Mouse (Mus musculus) embryonic facial prominence, embryonic 10.5 days (tissue): ENCODE measurements around the gene St3gal4. TPM values are rescaled to one million over a fixed set of nuclear protein-coding genes. Genes with fewer than 3 reads are reported as not detected.
"Not testable (repeated sequence)": the region's sequence is repeated elsewhere in the genome, so short reads cannot be mapped to it uniquely, and the experiment has no call there.

Source experiments
- DNase-seq: peaks from one replicate; pipeline ENCODE4 v3.0.0-alpha.2; 2017; ENCODE audit warnings: low spot score
- H3K27ac ChIP-seq: fragments of 300-500 bp; sonication (generic); replicated peaks from 2 replicates; pipeline ENCODE4 v1.5.1; 2016; ENCODE audit warnings: mild to moderate bottlenecking
- H3K27me3 ChIP-seq: fragments of 300-500 bp; sonication (generic); replicated peaks from 2 replicates; pipeline ENCODE4 v1.6.1; 2016; ENCODE audit warnings: low read depth, mild to moderate bottlenecking; ENCODE audit not compliant: poor library complexity, severe bottlenecking
- H3K36me3 ChIP-seq: fragments of 300-500 bp; sonication (generic); replicated peaks from 2 replicates; pipeline ENCODE4 v1.6.1; 2016; ENCODE audit warnings: mild to moderate bottlenecking, moderate library complexity
- H3K4me1 ChIP-seq: fragments of 300-500 bp; sonication (generic); 2 replicates; pipeline ENCODE4 v1.6.1; 2016
- H3K4me3 ChIP-seq: fragments of 300-500 bp; sonication (generic); 2 replicates; pipeline ENCODE4 v1.5.1; 2016; ENCODE audit warnings: mild to moderate bottlenecking, moderate library complexity
- H3K9me3 ChIP-seq: fragments of 300-500 bp; sonication (generic); 2 replicates; pipeline ENCODE4 v1.6.1; 2016; ENCODE audit warnings: mild to moderate bottlenecking
- WGBS: fragments of 180-500 bp; shearing (Covaris S2); methylation state at CpG from one replicate; pipeline ENCODE4 v1.1.7; 2016; 5-methylcytosine and 5-hydroxymethylcytosine counted together
- polyA plus RNA-seq: library from polyadenylated mRNA; unstranded; fragments of >200 nt; fragmentation: Nextera tagmentation; extraction: Ambion mirVana; gene quantifications from 2 replicates; pipeline ENCODE4 v1.2.1, GENCODE M21; 2016

Gene St3gal4
- polyA plus RNA-seq, 1 experiment from 2014 or later = 18.7 TPM

GRCm38 (mm10) chr9:35147261-35147660 is 28.2 kb upstream of the St3gal4 start:
- not testable (repeated sequence) for H3K4me1 ChIP-seq, DNase-seq, H3K36me3 ChIP-seq, H3K9me3 ChIP-seq, H3K4me3 ChIP-seq, H3K27ac ChIP-seq, H3K27me3 ChIP-seq
- WGBS = 93% methylated on average over 14 of the region's 14 CpGs

- Histone ChIP-seq H3K27me3 (no peaks in the 10 kb centered on the region), H3K4me3 (no peak overlapping the region), H3K4me1 (peaks cover 8% of the 10 kb centered on the region; the same call in 1 of the 2 replicates), H3K36me3 (no peaks in the 10 kb centered on the region), H3K27ac (no peak overlapping the region), H3K9me3 (no peaks in the 10 kb centered on the region)
- 88% methylated on average over 1 of the region's 1 CpGs for WGBS
- no peak for DNase-seq
These were observed 26.8 kb upstream of the St3gal4 start for GRCm38 (mm10) chr9:35145829-35146228.

GRCm38 (mm10) chr9:35145118-35145517 is 26.1 kb upstream of the St3gal4 start:
- Histone ChIP-seq H3K36me3 (no peaks in the 10 kb centered on the region), H3K4me1 (peaks cover 12% of the 10 kb centered on the region; the same call in 1 of the 2 replicates), H3K27me3 (no peaks in the 10 kb centered on the region), H3K27ac (no peak overlapping the region), H3K4me3 (no peak overlapping the region), H3K9me3 (no peaks in the 10 kb centered on the region)
- 91% methylated on average over 9 of the region's 9 CpGs for WGBS
- DNase-seq = no peak

DNA sequence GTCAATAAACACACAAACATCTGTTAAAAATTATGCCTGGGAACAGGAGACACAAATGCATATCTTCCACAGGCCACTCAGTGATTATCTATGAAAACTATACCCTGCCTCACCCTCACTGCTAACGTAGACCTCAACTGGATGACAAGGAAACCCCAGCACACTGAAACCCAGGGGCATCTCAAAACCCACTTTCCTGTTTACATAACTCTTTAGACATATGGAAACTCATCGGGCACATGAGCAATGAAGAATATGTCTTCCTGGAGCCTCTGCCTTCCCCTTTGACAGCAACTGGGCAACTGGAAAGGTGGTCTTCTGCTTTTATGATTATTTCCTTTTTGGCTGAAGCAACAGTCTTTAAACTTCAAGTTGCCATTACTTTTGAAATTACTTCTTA is 23.2 kb upstream of the St3gal4 start:
- DNase-seq = no peak
- H3K9me3 ChIP-seq = no peaks in the 10 kb centered on the region
- no peaks in the 10 kb centered on the region for H3K27me3 ChIP-seq
- no peaks in the 10 kb centered on the region for H3K36me3 ChIP-seq
- H3K4me3 ChIP-seq = no peak overlapping the region
- H3K4me1 ChIP-seq = peaks cover 24% of the 10 kb centered on the region
- no peak overlapping the region for H3K27ac ChIP-seq
- 69% methylated on average over 2 of the region's 2 CpGs for WGBS

DNA sequence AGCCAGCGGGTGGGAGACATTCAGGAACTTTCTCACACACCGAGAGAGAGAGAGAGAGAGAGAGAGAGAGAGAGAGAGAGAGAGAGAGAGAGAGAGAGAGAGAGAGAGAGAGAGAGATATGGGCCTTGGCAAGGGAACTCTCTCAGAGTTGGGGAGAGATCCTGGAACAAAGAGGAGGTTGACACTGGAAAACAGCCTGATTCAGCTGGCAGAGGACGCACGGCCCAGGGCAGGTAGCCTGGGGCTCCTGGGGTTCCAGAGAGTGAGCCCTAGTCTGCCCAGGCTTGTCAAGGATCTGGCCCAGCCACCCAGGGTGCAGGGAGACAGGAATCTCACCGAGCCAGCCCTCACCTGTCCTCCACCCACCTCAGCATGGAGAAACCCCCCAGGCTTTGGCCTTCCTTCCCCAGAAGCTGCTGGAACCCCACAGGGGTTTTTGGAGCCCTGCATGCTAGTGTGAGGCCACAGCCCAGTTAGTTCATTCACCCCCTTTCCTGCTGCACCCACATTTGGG is 20.2 kb upstream of the St3gal4 start:
- no peak for DNase-seq
- peaks cover 16% of the 10 kb centered on the region for H3K4me1 ChIP-seq
- no peak overlapping the region for H3K4me3 ChIP-seq
- peaks cover 12% of the 10 kb centered on the region for H3K36me3 ChIP-seq
- 78% methylated on average over 5 of the region's 5 CpGs for WGBS
- no peak overlapping the region for H3K27ac ChIP-seq
- no peaks in the 10 kb centered on the region for H3K9me3 ChIP-seq
- no peaks in the 10 kb centered on the region for H3K27me3 ChIP-seq

DNA sequence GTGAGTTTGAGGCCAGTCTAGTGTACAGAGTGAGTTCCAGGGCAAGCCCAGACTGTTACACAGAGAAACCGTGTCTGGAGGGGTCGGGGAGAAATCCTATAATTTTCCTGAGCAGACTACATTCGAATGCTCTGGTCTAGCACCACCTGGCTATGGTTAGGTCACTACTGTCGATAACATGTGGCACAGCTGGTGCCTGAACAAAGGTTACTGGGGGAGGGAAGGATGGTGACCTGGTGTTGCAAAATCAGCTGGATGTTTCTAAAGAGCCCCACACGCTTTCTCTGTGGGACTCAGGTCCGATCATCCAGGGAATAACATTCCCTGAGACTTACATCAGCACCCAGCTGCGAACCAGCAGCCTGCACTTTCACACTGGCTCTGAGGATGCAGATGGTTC is 19.0 kb upstream of the St3gal4 start:
- H3K9me3 ChIP-seq = no peaks in the 10 kb centered on the region
- DNase-seq = no peak
- WGBS = 71% methylated on average over 7 of the region's 7 CpGs
- H3K27me3 ChIP-seq = no peaks in the 10 kb centered on the region
- no peak overlapping the region for H3K4me3 ChIP-seq
- peaks cover 12% of the 10 kb centered on the region for H3K36me3 ChIP-seq
- peaks cover 16% of the 10 kb centered on the region for H3K4me1 ChIP-seq
- H3K27ac ChIP-seq = no peak overlapping the region; the same call in 1 of the 2 replicates

DNA sequence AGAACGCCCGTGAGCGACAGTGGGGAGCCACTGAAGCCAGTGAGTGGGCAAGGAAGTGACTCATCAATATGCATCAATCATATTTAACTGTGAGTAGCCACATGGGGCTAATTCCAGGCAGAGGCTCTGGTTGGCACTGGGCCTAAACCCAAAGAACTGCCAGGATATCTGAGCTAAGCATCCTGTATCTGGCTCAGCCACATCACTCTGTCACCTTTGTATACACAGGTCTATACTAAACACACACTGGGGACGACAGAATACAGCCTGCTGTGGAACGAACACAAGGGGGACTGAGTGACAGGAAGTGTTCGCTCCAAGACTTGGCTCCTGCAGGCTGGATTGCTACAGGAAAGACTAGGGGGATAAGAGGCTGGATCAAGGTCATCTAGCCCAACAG is 16.5 kb upstream of the St3gal4 start:
- 85% methylated on average over 6 of the region's 6 CpGs for WGBS
- H3K4me1 ChIP-seq = peaks cover 16% of the 10 kb centered on the region
- no peak for DNase-seq
- no peaks in the 10 kb centered on the region for H3K9me3 ChIP-seq
- H3K4me3 ChIP-seq = no peak overlapping the region
- no peak overlapping the region for H3K27ac ChIP-seq
- H3K27me3 ChIP-seq = no peaks in the 10 kb centered on the region
- H3K36me3 ChIP-seq = peaks cover 12% of the 10 kb centered on the region

DNA sequence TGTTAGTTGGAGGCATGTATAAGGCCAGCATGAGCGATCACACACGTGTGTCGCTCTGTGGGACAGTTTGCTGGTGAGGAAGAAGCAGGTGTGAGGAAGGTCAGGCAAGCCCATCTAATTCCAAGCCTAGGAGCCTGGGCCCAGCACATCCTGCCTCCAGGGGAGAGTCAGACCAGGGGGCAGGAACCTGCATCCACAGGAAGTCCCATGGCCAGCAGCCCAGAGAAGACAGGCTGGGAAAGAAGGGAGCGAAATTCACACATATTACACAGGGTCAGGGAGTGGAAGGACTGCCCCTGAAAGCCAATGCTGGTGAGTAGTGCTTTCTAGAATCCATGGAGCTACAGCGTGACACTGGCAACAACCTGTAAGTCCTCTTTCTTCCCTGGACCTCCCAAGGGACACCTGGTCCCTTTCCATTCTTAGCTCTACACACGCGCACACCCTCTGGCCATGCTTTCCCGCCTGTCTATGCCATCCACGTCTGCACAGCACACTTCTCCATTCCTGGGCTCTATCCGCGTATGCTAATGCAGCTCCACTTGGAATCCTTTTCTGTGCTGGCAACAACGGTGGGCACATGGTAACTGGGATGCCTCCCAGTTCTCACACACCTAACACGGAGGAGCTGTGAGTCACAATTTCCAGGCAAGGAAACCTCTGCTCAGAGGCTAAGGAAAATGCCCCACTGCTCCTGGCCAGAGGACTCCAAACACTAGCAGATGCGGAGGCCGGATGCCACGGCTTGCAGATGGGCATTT is 12.7 kb upstream of the St3gal4 start:
- DNase-seq = no peak
- Histone ChIP-seq H3K4me1 (no peaks in the 10 kb centered on the region), H3K27ac (no peak overlapping the region), H3K36me3 (peaks cover 48% of the 10 kb centered on the region), H3K9me3 (no peaks in the 10 kb centered on the region), H3K4me3 (no peak overlapping the region), H3K27me3 (no peaks in the 10 kb centered on the region)
- WGBS = 90% methylated on average over 16 of the region's 16 CpGs

- WGBS = 89% methylated on average over 9 of the region's 9 CpGs
- Histone ChIP-seq H3K27ac (no peak overlapping the region; the same call in 1 of the 2 replicates), H3K27me3 (no peaks in the 10 kb centered on the region), H3K9me3 (no peaks in the 10 kb centered on the region), H3K36me3 (peaks cover 64% of the 10 kb centered on the region), H3K4me3 (no peak overlapping the region), H3K4me1 (no peaks in the 10 kb centered on the region)
- DNase-seq = no peak
These were observed 9.9 kb upstream of the St3gal4 start for GRCm38 (mm10) chr9:35128995-35129418.

GRCm38 (mm10) chr9:35128564-35128963 is 9.5 kb upstream of the St3gal4 start:
- no peak for DNase-seq
- 93% methylated on average over 3 of the region's 3 CpGs for WGBS

DNA sequence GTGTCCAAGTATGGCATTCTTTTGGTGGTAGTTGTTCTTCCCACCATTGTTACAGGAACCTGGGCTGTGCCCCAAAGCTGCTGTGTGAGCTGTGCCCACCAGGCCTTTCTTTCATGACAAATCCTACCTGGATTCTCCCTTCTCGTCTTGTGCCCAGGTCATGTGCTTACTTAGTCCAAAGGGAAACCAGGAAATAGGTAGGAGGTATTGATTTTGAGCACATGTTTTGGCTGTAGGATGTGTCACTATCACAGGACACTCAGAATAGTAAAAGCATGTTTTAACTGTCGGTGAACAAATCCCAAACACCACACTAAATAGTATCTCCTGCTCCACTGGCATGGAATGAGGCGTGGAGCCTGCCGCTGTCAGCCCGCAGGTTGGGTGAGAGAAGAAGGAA is 8.5 kb upstream of the St3gal4 start:
- H3K4me3 ChIP-seq = no peak overlapping the region
- peaks cover 78% of the 10 kb centered on the region for H3K36me3 ChIP-seq
- H3K27me3 ChIP-seq = no peaks in the 10 kb centered on the region
- H3K4me1 ChIP-seq = no peaks in the 10 kb centered on the region; the same call in 1 of the 2 replicates
- no peaks in the 10 kb centered on the region for H3K9me3 ChIP-seq
- WGBS = 95% methylated on average over 5 of the region's 5 CpGs
- no peak for DNase-seq
- no peak overlapping the region for H3K27ac ChIP-seq

More at GRCm38 (mm10) chr9:35128564-35128963, 9.5 kb upstream of the St3gal4 start:
- Histone ChIP-seq H3K4me1 (no peaks in the 10 kb centered on the region), H3K27ac (no peak overlapping the region), H3K27me3 (no peaks in the 10 kb centered on the region), H3K36me3 (peaks cover 68% of the 10 kb centered on the region), H3K4me3 (no peak overlapping the region), H3K9me3 (no peaks in the 10 kb centered on the region)

DNA sequence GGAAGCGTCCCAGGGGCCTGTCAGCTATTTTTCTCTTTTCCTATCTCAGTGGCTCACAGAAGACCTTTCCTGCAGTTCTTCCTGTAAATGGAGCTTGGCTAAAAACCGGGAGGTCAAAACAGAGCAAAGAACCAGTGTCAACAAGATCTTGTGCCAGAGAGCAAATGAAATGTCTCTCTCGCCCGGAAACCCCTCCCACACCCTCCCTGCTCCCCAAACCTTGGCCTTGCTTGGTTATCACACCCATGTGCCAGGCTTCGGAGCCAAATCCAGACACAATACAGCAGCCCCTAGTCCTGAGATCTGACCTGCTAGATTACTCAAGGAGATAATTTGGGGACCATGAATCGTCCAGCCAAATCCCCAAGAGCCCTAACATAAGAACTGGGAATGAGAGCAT is 8.1 kb upstream of the St3gal4 start:
- no peaks in the 10 kb centered on the region for H3K27me3 ChIP-seq
- H3K27ac ChIP-seq = no peak overlapping the region; the same call in 1 of the 2 replicates
- WGBS = 87% methylated on average over 6 of the region's 6 CpGs
- no peaks in the 10 kb centered on the region; the same call in 1 of the 2 replicates for H3K4me1 ChIP-seq
- H3K36me3 ChIP-seq = peaks cover 82% of the 10 kb centered on the region
- no peaks in the 10 kb centered on the region for H3K9me3 ChIP-seq
- no peak overlapping the region for H3K4me3 ChIP-seq
- no peak for DNase-seq

DNA sequence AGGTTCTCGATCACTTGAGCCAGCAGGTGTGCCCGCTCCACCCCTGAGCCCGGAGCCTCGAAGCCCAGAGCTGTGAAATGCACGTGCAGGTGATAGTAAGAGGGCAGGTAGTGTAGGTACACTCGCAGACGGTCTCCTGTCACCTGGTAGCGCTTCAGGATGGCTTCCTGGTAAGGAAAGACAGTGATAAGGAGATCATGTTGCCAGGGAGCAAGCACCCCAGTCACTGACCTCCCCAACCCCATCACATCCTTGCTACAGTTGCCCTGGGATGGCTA is 5.5 kb upstream of the St3gal4 start:
- no peak for DNase-seq
- no peak overlapping the region for H3K27ac ChIP-seq
- WGBS = 91% methylated on average over 8 of the region's 8 CpGs
- H3K4me3 ChIP-seq = no peak overlapping the region
- H3K36me3 ChIP-seq = peaks cover 92% of the 10 kb centered on the region
- no peaks in the 10 kb centered on the region for H3K9me3 ChIP-seq
- no peaks in the 10 kb centered on the region for H3K27me3 ChIP-seq
- H3K4me1 ChIP-seq = no peaks in the 10 kb centered on the region; the same call in 1 of the 2 replicates
